Mouse (Mus musculus): ENCODE results near the gene Hoxa2.

Gene Hoxa2

GRCm38 (mm10) chr6:52162611-52163365, 1.8 kb downstream of the Hoxa2 start:
- no peak for DNase-seq

GRCm38 (mm10) chr6:52162093-52162380, 2.6 kb downstream of the Hoxa2 start:
- no peak for DNase-seq

GRCm38 (mm10) chr6:52161336-52162092, 3.1 kb downstream of the Hoxa2 start:
- DNase-seq = no peak

- DNase-seq = no peak
Observed at GRCm38 (mm10) chr6:52160511-52161335, 3.9 kb downstream of the Hoxa2 start.

- DNase-seq = no peak
Observed at GRCm38 (mm10) chr6:52159979-52160378, 4.7 kb downstream of the Hoxa2 start.

- no peak for DNase-seq
Observed at GRCm38 (mm10) chr6:52159164-52159761, 5.4 kb downstream of the Hoxa2 start.

- DNase-seq = no peak
Observed at GRCm38 (mm10) chr6:52158276-52159051, 6.2 kb downstream of the Hoxa2 start, which contains the start of gene Hoxa1. Hoxa1 (minus strand) TSS chr6:52158317.

- no peak for DNase-seq
Observed at GRCm38 (mm10) chr6:52157466-52158275, 7.0 kb downstream of the Hoxa2 start.

GRCm38 (mm10) chr6:52156551-52157200, 8.0 kb downstream of the Hoxa2 start:
- no peak for DNase-seq

- DNase-seq = no peak
Observed at GRCm38 (mm10) chr6:52155471-52155870, 9.2 kb downstream of the Hoxa2 start.

- no peak for DNase-seq
Observed at GRCm38 (mm10) chr6:52154044-52154443, 10.6 kb downstream of the Hoxa2 start.

GRCm38 (mm10) chr6:52153270-52153669, 11.4 kb downstream of the Hoxa2 start:
- no peak for DNase-seq

- no peak for DNase-seq
Observed at GRCm38 (mm10) chr6:52152226-52153193, 12.1 kb downstream of the Hoxa2 start.

GRCm38 (mm10) chr6:52151571-52151970, 13.1 kb downstream of the Hoxa2 start:
- no peak for DNase-seq

- no peak for DNase-seq
Observed at GRCm38 (mm10) chr6:52150401-52150966, 14.1 kb downstream of the Hoxa2 start.

GRCm38 (mm10) chr6:52139115-52139514, 25.5 kb downstream of the Hoxa2 start:
- no peak for DNase-seq

GRCm38 (mm10) chr6:52138576-52138975, 26.1 kb downstream of the Hoxa2 start:
- no peak for DNase-seq

- no peak for DNase-seq
Observed at GRCm38 (mm10) chr6:52137841-52138535, 26.6 kb downstream of the Hoxa2 start.

GRCm38 (mm10) chr6:52123673-52124072, 41.0 kb downstream of the Hoxa2 start:
- no peak for DNase-seq

All from right cerebral cortex, postnatal 25 days (tissue).